Mouse (Mus musculus): ENCODE measurements around the gene Gm10644.
A peak's percentile ranks its signal among the peaks of the same experiment; 100 is the strongest.

The Gm10644 gene

DNA sequence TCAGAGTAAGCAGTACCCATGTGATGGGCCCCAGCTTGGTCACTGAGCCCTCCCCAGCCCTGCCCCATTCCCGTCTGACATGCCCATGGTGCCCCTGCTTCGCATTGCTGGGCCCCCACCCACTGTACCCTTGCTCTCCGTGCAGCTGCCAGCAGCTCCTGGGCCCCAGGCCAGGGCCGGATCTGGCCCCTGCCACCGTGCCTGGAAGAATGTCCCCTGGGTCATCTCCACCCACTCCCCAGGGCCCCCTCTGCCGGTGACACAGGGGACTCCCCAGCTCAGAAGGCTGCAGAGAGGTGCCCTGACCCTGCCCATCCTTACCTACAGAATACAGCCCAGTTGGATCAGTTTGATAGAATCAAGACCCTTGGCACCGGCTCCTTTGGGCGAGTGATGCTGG is 25.8 kb upstream of the Gm10644 start:
- no peak for DNase-seq (ENCODE audit: low spot score)

DNA sequence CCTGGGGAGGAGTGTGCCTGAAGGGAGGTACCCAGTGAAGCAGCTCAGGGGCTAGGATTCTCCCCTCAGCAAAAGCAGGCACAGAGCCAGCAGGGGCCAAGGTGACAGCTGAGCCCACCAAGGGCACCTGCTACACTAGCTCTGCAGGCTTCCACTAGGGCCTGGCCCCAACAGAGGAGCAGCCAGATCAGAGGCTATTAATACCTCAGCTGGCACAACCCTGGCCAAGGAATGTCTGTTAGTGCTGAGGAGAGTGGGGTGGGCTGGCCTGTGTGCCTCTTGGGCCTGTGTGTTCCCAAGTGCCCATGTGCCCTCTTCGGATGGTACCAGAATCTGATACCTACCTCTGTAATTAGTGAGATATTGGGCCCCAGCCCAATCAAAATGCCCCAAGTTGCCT is 25.2 kb upstream of the Gm10644 start:
- no peak for DNase-seq (ENCODE audit: low spot score)

DNA sequence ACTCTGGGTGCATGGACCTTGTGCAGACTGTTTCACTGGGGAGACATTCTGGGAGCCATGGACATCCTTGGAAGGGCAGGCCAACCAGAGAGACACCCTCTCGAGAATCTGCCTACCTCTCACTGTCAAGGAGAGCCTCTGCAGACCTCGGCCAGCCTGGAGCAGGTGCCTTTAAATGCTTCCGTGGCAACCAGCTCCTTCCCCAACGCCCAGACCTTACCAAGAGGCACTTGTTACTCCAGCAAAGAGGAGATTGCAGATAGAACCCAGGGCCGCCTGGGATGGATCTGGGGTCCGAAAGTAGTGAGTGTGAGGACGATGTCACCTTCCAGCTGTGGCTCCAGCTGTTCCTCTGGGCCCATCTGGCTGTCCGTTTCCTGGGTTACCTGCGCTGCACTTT is 23.2 kb upstream of the Gm10644 start:
- no peak for DNase-seq (ENCODE audit: low spot score)

DNA sequence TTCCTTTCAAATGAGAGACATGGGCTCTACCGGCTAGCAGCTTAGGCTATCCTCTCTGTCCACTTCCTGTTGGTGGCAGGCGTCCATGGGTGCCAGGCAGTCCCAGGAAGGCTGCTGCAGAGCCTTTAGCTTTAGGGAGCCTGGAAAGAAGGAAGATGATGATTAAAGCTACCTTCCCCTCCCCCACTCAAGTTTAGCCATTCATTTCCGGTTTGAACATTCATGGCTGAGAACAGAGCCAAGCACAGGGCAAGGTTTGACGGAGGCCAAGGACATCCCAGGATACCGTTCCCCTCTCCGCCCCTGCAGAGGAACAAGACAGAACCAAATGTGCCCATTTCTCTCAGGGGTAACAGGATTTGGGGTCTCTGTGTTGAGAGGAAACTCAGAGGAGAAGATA is 22.6 kb upstream of the Gm10644 start:
- no peak for DNase-seq (ENCODE audit: low spot score)

DNA sequence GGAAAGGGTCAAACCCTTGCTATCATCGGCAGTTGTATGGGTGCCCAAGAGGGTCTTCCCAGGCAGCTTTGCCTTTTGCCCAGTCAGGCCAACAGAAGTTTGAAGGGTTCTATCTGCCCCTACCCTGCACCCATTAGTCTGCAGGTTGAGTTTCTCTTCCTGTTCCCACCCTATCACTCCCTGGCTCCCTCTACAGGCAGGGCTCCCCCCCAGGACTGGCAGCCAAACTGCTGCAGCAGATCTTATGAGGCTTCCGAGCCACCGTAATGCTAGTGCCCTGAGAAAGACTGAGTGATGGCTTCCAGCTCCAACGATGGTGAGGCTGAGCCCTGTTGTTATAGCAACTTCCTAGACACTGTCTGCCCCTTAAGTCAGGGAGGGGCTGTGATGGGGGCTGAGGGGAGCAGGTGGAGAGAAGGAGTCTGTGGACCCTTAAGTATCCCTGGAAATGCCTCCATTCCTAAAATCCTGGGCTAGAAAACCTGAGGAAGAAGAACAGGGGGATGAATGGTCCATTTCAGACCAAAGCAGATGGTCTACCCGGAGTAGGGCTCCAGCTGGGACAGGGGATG is 21.9 kb upstream of the Gm10644 start:
- DNase-seq (ENCODE audit: low spot score): no peak

DNA sequence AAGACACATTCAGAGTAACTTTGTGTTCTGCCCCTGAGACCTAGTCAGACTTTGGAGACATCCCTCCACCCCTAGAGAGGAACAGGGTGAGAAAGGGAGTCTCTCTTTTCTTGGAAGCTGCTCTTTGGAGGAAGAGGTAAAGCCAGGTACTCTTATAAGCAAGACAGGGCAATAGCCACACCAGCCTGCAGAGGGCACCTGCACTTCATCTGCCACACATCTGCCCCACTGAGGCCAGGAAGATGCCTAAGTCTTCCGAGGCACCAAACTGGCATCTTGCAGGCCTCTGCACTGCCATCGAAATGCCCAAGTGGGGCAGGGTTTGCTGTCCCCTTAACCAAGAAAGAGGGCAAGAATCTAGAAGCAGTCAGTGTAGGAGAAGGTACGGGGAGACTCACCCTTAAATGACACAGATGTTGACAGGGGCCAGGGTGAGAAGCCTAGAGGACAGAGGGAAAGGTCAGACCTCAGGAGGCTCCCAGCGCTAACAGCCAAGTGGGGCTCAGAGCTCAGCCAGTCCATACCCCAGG is 21.2 kb upstream of the Gm10644 start:
- DNase-seq (ENCODE audit: low spot score): no peak

DNA sequence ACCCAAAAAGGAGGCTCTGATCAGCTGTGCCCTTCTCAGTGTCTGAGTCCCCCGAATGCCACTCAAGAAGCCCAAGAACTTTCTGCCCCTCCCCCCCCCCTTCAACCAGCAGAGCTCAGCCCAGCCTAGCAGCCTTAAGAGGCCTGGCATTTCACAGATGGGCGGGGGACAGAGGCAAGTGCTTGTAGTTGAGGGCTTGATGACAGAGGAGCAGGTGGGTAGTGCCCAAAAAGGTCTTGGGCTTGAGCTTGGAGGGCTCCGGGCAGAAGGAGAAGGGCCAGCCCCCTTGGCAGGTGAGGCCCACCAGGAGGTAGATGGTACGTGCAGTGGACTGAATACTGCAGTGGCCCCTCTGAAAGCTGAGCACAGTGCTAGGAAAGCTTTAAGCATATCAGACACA is 19.5 kb upstream of the Gm10644 start:
- DNase-seq (ENCODE audit: low spot score): no peak

DNA sequence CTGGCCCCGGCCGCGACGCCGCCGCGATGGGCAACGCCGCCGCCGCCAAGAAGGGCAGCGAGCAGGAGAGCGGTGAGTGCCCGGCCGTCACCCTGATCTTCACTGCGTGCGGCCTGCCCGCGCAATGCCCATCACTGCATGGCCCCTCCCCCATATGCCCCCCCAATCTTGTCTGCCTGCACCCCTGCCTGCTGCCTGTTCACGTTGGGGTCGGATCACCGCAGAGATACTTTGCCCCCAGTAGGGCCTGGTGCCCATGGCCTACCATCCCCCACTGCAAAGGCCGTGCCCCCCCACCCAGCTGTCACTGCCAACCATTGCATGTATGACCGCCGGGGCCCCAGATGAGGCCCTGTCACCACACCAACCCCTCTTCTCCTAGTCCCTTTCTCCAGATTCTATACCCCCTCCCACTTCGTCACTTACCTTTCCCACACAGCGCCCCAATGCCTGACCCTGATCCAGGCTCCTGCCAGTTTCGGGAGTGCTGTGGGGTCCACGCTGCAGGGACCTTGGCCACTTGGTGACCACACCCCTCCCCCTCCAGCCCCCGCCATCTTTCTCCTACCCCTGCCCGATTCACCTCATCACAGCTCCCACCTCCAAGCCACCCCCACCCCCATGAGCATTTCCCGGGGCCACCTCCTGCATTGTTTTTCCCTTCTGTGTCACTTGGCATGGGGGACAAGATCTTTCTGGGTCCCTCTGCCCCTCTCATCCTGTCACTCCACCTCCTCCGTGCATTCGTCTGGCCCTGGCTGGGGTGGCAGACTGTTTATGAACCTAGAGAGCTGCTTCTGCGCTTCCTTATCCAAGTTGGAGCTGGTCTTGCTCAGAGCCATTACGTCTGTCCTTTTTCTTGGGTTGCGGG is 18.4 kb upstream of the Gm10644 start:
- peak; percentile 24 for DNase-seq (ENCODE audit: low spot score)

DNA sequence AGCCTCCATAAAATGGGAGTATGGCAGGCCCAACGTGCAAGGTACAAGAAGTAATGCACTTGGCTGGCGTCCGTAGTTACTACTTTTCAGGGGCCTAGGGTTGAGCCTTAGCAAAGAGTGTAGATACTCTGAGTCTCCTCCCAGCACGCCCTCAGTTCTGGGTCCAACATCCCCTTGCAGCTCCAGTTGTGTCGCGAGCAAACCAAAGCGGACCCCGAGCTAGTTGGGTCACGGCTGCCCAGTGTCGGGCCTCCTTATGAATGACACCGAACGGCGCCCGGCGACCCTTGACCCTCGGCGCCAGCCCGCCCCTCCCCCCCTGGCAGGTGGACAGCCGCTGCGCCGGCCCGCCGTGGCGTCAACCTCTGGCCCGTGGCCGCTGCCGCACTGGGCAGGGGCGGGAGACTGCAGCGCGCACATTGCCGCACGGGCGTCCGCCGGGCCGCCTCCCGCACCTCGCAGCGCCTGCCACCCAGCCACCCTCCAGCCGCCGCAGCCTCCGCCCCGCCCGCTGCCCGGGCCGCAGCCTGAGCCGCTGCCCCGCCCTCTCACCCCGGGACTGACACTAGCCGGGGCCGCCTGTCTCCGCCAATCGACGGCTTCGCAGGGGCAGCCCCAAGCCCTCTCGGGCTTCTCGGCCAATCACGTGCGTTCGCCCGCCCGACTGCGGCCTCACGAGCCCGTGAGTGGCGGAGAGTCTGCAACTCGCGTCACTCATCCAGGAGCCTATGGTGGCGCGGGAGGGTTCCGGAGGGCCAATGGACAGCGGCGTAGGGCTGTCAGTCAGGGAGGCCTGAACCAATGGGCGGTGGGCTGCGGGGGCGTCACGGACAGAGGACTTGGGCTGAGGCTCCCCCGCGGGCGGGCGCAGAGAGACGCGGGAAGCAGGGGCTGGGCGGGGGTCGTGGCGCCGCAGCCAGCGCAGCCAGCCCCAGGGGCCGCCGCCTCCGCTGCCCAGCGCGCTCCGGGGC is 17.4 kb upstream of the Gm10644 start, which contains the start of gene Prkaca:
Gene Prkaca (plus strand): TSS at position 844 of the 971 bp plus-strand sequence.
- peak; percentile 99 for DNase-seq (ENCODE audit: low spot score)

DNA sequence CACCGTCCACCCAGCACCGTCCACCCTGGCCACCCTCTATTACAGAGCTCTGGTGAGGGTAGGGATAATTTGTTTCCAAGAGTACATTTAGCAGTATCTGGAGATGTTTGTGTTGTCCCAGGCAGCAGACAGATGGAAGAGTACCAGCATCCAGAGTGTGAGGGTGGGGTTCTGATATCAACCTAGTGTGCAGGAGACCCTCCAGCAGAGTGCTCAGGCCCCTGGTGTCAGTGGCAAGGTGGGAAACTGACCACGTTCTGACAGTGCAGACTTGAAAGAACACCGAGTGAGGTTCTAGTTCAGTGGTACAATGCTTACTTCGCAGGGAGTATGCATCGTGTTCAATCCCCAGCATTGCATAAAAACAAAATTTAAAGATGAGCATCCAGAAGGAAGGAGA is 16.7 kb upstream of the Gm10644 start:
- no peak for DNase-seq (ENCODE audit: low spot score)

DNA sequence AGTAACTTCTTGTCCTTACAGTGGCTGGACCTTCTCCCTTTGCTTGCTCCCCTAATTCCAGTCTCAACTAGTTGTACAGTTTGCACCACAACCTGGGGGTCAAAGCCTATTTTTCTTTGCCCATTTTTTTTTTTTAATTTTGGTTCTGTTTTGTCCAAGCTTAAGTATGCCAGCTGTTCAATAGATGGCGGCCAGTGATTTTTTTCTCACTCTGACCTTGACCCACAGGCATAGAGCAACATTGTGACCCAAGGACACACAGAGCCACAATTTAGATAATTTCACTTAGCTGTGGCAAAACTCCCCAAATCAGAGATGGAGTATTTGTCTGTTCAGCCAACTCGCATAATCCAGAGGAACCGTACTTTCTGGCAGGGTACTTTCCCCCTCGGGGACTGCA is 16.1 kb upstream of the Gm10644 start:
- no peak for DNase-seq (ENCODE audit: low spot score)

DNA sequence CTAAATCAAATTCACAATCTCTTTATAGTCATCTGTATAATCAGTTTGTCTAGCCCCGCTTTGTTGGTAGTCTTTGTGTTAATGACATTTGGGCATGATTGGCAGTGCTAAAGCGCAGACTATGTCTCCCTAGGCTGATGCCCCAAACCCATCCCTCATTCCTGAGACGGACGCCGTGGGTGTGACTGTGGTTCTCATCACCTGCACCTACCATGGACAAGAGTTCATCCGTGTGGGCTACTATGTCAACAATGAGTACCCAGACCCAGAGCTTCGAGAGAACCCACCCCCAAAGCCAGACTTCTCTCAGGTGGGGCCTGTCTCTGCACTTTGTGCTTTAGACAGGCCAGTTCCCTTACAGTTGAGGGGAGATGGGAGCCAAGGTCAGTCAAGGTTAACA is 12.7 kb upstream of the Gm10644 start:
- no peak for DNase-seq (ENCODE audit: low spot score)

DNA sequence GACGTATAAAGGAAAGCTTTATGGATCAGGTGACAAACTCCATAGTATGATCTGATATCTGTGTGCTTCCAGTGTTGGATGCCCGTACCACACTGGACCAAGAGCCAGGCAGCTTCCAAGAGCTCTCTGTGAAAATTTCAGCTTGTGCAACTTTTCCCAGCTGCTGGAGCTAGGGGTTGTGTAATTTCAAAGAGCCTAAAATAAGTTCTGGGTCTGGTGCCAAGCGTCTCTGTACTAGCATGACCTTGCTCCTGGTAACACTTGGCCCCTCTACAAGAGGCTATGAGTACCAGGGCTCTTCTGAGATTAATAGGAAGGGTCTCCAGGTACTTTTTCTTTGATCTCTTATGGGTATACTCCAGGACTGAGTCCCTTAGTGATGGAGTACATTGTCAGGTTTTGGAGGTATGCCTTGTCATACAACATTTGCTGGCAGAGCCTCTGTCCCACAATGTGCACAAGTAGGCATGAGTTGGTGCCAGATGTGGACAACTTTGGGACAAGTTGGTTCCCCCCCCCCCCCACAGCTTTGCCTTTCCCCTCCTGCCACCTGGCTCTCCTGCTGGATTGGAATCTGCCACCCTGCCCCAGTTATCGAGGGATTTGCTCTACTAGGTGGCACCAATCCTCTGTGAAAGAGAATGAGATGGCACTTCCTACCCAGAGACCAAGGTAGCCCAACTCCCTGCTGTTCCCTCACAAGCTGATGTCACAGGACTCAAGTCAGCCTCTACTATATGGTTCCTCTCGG is 9.2 kb upstream of the Gm10644 start:
- DNase-seq (ENCODE audit: low spot score): no peak

DNA sequence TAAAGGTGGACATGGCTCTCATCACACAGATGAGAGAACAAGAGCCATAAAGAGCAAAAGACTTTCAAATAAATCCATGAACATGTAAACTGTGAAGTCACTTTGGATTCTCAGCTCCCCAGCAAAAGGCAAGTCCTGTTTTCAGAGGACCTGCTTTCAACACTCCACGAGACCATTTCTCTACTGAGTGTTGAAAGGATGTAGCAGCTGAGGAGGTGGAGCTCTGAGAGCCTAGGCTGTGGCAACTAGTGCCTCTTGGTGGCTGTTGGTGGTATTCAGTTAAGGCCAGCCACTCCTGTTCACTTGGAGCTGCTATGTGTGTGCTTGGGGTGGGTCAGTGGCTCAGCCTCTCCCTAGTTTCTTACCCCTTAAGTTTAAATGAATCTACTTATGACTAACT is 1.8 kb upstream of the Gm10644 start:
- no peak for DNase-seq (ENCODE audit: low spot score)

DNA sequence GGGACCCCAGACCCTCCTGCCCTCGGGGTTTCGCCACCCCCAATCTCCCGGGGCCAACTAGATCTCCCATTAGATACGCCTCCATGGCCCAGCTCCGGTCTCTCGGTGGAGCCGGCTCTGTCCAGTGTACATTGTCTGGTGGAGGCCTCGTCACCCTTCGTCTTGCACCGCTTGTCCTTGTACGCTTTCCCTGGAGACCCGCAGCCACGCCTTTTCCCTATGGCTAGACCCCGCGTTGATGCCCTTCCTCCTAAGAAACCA is 883 bp upstream of the Gm10644 start:
- no peak for DNase-seq (ENCODE audit: low spot score)

DNA sequence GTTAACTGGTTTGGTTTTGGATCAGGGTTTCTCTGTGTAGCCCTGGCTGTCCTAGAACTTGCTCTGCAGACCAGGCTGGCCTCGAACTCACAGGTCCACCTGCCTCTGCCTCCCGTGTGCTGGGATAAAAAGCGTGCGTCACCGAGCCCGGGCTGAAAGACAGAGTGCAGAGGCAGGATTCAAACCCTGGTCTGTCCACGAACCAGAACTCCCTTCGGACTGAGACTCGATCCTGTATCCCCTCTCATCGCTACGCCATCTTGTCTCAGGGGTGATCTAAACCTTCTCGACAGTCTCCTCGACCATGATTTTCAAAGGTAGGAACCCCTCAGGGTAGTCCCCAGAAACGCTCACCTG is 278 bp downstream of the Gm10644 start:
- DNase-seq (ENCODE audit: low spot score): no peak

DNA sequence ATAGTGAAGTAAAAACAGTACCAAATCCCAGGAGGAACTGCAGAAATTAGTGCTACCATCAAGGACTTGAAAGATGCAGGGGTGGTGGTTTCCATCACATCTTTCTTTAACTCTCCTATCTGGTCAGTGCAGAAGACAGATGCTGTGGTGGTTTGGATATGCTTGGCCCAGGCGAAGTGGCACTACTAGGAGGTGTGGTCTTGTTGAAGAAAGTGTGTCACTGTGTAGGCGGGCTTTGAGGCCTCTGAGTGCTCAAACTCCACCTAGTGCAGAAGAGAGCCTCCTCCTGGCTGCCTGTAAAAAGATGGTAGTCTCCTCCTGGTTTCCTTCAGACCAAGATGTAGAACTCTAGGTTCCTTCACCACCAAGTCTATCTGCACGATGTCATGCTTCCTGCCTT is 9.5 kb downstream of the Gm10644 start:
- no peak for DNase-seq (ENCODE audit: low spot score)

DNA sequence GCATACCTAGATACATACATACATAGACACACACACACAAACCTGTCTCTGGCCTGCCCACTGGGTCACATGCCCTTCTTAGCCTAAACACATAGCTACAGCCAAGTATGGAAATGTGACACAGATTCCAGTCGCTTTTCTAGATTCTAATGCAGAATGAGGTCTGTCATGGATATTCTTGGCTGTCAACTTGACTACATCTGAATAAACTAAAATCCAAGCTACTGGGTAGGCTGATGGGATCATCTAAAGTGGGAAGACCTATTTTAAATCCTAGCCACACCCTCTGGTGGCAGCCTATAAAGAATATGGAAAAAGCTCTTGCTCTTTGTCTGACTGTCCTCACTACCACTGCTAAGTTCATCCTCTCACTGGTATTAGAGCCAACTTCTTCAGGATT is 12.6 kb downstream of the Gm10644 start:
- DNase-seq (ENCODE audit: low spot score): no peak

DNA sequence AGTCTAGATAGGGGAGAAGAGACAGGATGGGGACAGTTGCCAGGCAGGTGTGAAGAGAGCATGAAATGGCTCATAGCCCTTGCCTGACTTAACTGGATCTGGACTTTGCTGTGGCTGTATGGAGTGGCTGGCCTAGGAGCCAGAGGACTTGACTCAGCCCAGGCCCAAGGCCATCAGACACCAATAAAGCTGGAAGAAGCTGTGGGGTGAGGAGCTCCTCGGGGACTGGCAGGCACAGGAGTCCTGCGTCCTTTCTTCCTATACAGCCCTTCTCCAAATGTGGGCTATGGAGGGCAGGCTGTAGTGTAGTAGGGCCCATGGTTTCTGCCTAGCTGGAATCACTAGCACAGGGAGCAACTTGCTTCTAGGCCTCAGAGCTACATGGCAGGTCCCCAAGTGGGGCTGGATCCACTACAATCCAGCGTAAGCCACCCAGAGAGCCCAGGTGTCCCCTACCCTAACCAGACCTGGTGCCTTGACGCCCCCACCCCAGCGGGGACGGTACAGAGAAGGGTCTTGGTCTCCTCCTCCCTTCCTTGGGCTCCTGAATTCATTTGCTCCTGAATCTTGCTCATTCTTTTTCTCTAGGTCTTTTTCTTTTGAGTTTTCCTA is 13.8 kb downstream of the Gm10644 start:
- DNase-seq (ENCODE audit: low spot score): no peak

DNA sequence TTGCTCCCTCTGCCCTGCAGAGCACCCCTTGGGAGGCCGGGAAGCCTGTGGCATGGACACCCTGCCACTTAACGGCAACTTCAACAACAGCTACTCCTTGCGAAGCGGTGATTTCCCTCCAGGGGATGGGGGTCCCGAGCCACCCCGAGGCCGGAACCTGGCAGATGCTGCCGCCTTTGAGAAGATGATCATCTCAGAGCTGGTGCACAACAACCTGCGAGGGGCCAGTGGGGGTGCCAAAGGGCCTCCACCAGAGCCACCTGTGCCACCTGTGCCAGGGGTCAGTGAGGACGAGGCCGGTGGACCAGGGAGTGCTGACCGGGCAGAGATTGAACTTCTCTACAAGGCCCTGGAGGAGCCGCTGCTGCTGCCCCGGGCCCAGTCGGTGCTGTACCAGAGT is 16.7 kb downstream of the Gm10644 start:
- no peak for DNase-seq (ENCODE audit: low spot score)

DNA sequence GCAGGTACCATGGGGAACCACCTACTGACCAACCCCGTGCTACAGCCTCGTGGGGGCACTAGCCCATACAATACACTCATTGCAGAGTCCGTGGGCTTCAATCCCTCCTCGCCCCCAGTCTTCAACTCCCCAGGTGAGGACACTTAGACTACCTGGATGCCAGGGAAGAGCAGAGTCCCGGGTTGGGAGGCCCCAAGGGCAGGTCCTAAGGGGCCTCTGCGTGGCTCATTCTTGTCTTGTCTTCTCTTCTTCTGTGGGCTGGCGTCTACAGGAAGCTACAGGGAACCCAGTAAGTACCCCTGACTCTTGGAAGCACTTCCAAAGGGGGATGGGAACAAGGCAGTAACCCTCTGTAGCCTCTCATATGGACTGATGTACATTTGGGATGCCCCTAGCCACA is 17.4 kb downstream of the Gm10644 start:
- DNase-seq (ENCODE audit: low spot score): no peak

DNA sequence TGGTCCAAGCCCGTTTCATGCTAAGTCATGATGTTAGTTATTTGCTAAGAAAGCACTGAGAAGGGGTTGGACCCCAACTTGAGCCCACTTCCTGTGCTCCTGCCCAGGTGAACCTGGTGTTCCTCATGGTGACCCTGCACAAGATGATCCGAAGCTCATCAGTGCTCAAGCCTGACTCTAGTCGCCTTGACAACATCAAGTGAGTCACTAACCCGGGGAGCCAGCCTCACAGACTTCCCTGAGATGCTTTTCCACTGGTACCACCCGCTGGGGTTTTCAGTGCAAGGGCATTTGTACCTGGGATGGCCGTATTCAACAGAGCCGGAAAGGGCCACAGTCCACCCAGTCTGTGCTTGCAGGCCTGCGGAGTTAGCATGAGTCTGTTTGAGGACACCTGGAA is 19.6 kb downstream of the Gm10644 start:
- no peak for DNase-seq (ENCODE audit: low spot score)

Data from yolk sac, embryonic 10.5 days (tissue).